Mouse (Mus musculus) naive thymus-derived CD4-positive, alpha-beta T cell, adult 2 months (primary cell): ENCODE measurements around the gene Ifit3b.
"Not testable (repeated sequence)": the region's sequence is repeated elsewhere in the genome, so short reads cannot be mapped to it uniquely, and the experiment has no call there.

ENCODE experiments used
- DNase-seq: peaks from one replicate; pipeline ENCODE4 v3.0.0-alpha.2; 2011; ENCODE audit warnings: low read depth

The Ifit3b gene

DNA sequence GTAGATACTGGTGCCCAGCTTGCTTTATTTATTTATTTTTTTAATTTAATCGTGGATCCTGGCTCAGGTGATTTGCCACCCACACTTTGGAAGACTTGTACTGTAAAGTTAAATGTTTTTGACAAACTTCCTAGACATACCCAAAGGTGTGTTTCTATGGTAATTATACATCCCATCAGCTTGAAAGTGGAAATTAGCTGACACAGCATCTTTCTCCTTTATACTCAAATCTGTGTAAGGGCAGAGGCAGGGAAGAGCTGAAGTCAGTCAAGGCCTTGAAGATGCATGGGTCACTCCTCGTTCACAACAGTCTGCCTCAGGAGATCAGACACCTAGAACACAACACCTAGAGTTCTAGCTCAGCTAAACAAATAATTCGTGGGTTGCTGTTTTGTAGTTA lies 2.3 kb downstream of the Ifit3b start:
- DNase-seq: not testable (repeated sequence)

- not testable (repeated sequence) for DNase-seq
These were observed 4.7 kb downstream of the Ifit3b start for GRCm38 (mm10) chr19:34612243-34613001.

- no peak for DNase-seq
These were observed 13.1 kb downstream of the Ifit3b start for GRCm38 (mm10) chr19:34620871-34621270.

- no peak for DNase-seq
These were observed 16.0 kb downstream of the Ifit3b start for GRCm38 (mm10) chr19:34623781-34624180.

- no peak for DNase-seq
These were observed 16.9 kb downstream of the Ifit3b start for GRCm38 (mm10) chr19:34624663-34625062.

DNA sequence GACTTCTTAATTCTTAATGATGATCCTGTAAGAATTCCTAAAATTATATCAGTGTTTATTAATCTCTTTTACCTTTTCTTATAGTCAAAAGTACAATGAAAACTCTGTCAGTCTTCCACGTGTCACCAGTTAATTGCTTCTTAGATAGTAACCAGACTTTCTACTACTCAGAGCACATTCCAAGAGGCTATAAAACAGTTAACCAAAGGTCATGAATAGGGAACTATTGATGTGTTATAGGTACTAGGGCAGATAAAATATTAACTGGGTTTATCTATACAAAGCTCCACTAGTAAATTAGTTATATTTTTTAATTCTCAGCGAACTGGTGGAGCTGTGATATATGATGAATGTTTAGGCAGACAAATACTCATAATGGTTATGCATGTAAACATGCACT lies 19.7 kb downstream of the Ifit3b start:
- DNase-seq: no peak

GRCm38 (mm10) chr19:34631487-34631886 lies 23.7 kb downstream of the Ifit3b start:
- DNase-seq: no peak

DNA sequence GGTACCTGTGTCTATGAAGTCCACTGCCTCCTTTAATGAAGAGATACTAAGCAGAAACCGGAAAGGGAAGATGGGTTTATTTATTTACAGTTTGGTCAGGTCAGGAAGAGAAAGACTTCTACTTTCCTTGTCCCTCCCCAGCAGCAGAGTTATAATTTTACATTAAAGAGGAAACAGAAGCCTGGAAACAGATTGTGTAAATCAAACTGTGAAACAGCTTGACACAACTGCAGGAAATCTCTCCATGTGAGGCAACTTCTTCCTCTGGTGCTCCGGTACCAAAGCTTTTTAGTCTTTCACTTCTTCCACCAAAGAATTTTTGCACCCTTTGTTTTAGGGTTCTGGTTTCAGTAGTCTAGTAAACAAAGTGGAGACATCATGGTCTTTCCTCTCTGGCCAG lies 25.7 kb downstream of the Ifit3b start:
- DNase-seq: no peak

DNA sequence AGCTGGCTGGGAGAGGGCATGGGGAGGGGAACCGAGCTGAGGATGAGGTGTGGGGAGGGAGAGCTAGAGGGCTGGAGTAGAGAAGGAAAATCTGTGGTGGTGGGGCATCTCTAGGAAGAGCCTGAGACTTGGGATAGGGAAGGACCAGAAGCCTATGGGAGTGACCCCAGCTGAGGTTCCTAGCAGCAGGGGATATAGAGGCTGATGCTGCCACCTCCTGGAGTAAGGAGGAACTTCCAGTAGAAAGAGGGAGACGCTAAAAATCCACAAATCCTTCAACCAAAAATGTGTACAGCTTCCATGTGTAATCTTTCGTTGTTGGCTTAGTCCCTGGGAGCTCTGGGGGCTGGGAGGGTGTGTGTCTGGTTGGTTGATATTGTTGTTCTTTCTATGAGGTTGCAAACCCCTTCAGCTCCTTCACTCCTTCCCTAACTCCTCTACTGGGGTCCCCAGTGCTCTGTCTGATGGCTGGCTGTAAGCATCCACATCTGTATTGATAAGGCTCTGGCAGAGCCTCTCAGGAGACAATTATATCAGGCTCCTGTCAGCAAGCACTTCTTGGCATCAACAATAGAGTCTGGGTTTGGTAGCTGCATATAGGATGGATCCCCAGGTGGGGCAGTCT lies 29.3 kb downstream of the Ifit3b start:
- DNase-seq: peak; percentile 82

DNA sequence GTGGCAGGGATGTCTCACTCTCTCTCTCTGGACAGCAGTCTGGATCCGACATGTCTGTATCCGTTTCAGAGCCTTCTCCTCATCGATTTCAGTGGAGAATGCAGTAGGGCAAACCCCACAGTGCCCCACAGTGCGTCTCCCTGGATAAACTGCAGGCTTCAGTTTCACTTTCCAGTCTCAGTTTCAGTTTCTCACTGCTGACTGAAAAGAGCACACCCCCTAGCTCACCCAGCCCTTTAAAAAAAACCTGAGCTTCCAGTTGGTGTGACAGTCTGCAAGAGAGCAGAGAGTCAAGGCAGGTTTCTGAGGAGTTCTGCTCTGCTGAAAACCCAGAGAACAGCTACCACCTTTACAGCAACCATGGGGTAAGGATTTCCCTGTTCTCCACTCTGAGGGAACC lies 32.9 kb downstream of the Ifit3b start, which contains the start of the genes Ifit1bl2 and Ifit1:
Gene Ifit1bl2 (minus strand): TSS at position 121 of the 400 bp plus-strand sequence.
Gene Ifit1 (plus strand): TSS at position 249 of the 400 bp plus-strand sequence.
- DNase-seq: peak; percentile 84

GRCm38 (mm10) chr19:34642616-34643015 lies 34.8 kb downstream of the Ifit3b start:
- no peak for DNase-seq

- not testable (repeated sequence) for DNase-seq
These were observed 39.9 kb downstream of the Ifit3b start for GRCm38 (mm10) chr19:34647630-34648029.

- no peak for DNase-seq
These were observed 42.5 kb downstream of the Ifit3b start for GRCm38 (mm10) chr19:34650276-34650675.

DNA sequence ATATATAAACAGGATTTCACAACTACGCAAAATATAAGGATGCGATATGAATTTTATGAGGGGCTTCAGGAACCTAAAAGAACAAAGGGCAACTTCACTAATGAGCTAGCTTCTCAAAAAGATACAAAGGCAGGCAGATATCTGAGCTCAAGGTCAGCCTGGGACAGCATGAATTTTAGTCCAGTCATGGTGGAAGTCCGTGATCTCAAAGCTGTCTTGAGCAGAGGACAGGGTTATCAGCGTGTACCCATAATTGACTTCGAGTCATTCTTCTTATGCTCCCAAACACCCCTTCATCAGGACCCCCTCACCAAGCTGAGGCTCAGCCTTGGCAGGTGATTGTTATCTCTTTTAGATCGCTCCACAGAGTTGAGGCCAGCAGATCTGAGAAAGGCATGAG lies 43.2 kb downstream of the Ifit3b start:
- no peak for DNase-seq

- no peak for DNase-seq
These were observed 47.5 kb downstream of the Ifit3b start for GRCm38 (mm10) chr19:34655227-34655805.

DNA sequence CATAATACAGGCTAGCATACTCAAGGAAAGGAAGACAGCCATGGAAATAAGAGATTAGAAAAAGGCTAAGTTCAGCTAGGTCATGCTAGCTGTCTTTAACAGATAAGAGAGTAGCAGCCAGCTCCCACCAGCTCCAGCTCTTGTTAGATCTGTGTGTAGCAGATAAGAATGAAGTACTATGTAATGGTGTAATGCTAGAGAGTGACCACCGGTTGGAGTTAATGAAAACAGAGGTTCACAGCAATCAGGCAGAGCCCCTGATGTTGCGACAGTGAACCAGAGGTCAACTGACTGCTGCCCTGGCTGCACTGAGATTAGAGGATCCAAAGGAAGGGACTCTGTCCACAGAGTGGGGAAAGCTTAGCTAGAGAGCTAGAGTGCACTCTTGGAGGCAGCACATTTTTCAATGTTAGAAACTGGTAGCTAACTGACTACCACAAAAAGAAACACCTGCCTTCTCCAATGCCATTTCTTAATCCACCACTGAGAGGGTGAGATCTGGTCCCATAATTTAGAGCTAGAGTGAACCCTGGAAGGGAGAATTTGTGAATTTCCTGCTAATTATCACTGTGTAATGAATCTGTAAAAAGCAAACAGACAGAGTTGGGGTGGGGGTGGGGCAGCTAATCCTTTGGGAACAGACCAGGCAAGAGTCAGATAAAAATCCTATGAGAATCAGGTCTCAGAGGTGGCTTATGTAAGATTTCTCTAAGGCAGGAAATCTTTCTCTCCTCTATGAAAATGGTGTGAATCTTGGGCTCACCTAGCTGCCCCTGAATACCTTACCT lies 48.9 kb downstream of the Ifit3b start:
- no peak for DNase-seq

GRCm38 (mm10) chr19:34662067-34662507 lies 54.3 kb downstream of the Ifit3b start:
- peak; percentile 87 for DNase-seq

GRCm38 (mm10) chr19:34662740-34663139 lies 55.0 kb downstream of the Ifit3b start:
- no peak for DNase-seq
